Mouse (Mus musculus): Measurements from ENCODE around the gene Bcl2. TPM values are rescaled to one million over a fixed set of nuclear protein-coding genes. Genes with fewer than 3 reads are reported as not detected.

Bcl2 gene
- total RNA-seq, 1 experiment from 2014 or later: 6.0 TPM

- DNase-seq: no peak
Measured at GRCm38 (mm10) chr1:106627241-106627640, 86.8 kb downstream of the Bcl2 start.

- no peak for DNase-seq
Measured at GRCm38 (mm10) chr1:106620174-106620931, 93.7 kb downstream of the Bcl2 start.

GRCm38 (mm10) chr1:106618814-106619213, 95.3 kb downstream of the Bcl2 start:
- DNase-seq: no peak

GRCm38 (mm10) chr1:106616955-106617354, 97.1 kb downstream of the Bcl2 start:
- DNase-seq: no peak

GRCm38 (mm10) chr1:106613371-106613770, 100.7 kb downstream of the Bcl2 start:
- no peak for DNase-seq

- DNase-seq: no peak
Measured at GRCm38 (mm10) chr1:106612166-106613031, 101.7 kb downstream of the Bcl2 start.

- no peak for DNase-seq
Measured at GRCm38 (mm10) chr1:106611246-106611645, 102.8 kb downstream of the Bcl2 start.

- no peak for DNase-seq
Measured at GRCm38 (mm10) chr1:106608098-106608778, 105.8 kb downstream of the Bcl2 start.

GRCm38 (mm10) chr1:106606951-106607350, 107.1 kb downstream of the Bcl2 start:
- no peak for DNase-seq

GRCm38 (mm10) chr1:106603406-106603805, 110.7 kb downstream of the Bcl2 start:
- no peak for DNase-seq

- DNase-seq: peak; percentile 49
Measured at GRCm38 (mm10) chr1:106602941-106603340, 111.1 kb downstream of the Bcl2 start.

GRCm38 (mm10) chr1:106602536-106602935, 111.5 kb downstream of the Bcl2 start:
- no peak for DNase-seq

GRCm38 (mm10) chr1:106601247-106601646, 112.8 kb downstream of the Bcl2 start:
- no peak for DNase-seq

- DNase-seq: no peak
Measured at GRCm38 (mm10) chr1:106600841-106601240, 113.2 kb downstream of the Bcl2 start.

- no peak for DNase-seq
Measured at GRCm38 (mm10) chr1:106598292-106598583, 115.8 kb downstream of the Bcl2 start.

- no peak for DNase-seq
Measured at GRCm38 (mm10) chr1:106597575-106598291, 116.3 kb downstream of the Bcl2 start.

- no peak for DNase-seq
Measured at GRCm38 (mm10) chr1:106596380-106596779, 117.7 kb downstream of the Bcl2 start.

- DNase-seq: no peak
Measured at GRCm38 (mm10) chr1:106595286-106595885, 118.7 kb downstream of the Bcl2 start.

- DNase-seq: no peak
Measured at GRCm38 (mm10) chr1:106591180-106591774, 122.8 kb downstream of the Bcl2 start.

- no peak for DNase-seq
Measured at GRCm38 (mm10) chr1:106589141-106589540, 124.9 kb downstream of the Bcl2 start.

GRCm38 (mm10) chr1:106587866-106588470, 126.1 kb downstream of the Bcl2 start:
- DNase-seq: no peak

Data from adrenal gland, postnatal 14 days (tissue).